Mouse (Mus musculus) cortical plate, adult 2 months (tissue): Measurements from ENCODE around the gene Klhl42.

ENCODE experiments used
- CTCF ChIP-seq: fragments of 200-500 bp; IDR thresholded peaks from 2 replicates; pipeline ENCODE4 v1.5.1; 2011; ENCODE audit warnings: mild to moderate bottlenecking, control low read depth, low read length; ENCODE audit not compliant: insufficient read depth; ENCODE audit errors: extremely low read depth
- POLR2A ChIP-seq: fragments of 200-500 bp; IDR thresholded peaks from 2 replicates; pipeline ENCODE4 v1.6.1; 2011; ENCODE audit warnings: mild to moderate bottlenecking, low read length, control low read depth; ENCODE audit not compliant: insufficient read depth; ENCODE audit errors: extremely low read depth

DNA sequence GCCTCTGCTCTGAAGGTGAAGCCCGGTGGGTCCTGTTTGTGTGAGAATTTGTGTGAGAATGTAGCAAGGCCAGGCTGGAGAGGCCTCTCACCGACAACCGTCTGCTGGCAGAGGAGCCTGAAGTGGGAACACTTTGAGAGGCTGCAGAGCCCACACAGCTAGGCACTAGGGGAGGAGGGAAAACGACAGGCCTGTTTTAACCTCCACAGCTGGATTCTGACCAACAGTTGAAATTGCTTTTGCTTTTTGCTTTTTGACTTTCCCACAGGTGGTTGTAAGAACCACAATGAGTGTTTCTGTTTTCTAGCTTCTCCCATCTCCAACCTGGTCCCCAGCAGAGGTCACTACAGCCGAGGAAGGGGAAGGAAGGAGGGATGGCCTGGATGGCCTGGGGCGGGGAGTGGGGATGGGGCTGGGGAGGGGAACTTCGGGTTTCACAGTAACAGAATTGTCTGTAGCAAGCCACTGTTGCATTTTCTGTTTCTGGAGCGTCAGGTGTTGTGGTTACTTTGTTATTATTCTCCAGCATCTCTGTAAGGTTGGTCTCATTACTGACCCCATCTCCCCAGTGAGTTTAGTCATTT lies 6.3 kb downstream of the Klhl42 start:
- TF ChIP-seq CTCF (no peak), POLR2A (no peak)
